Mouse (Mus musculus): ENCODE results near the gene Cyb5b. TPM values are rescaled to one million over a fixed set of nuclear protein-coding genes. Genes with fewer than 3 reads are reported as not detected.

Cyb5b gene
- polyA plus RNA-seq, 1 experiment from 2014 or later, result 116 TPM

GRCm38 (mm10) chr8:107137591-107137990 is 12.8 kb upstream of the Cyb5b start:
- no peak for ATAC-seq (replicated peaks)
- H3K4me1 ChIP-seq, result no peaks in the 10 kb centered on the region
- no peaks in the 10 kb centered on the region for H3K36me3 ChIP-seq (replicated peaks)
- no peak overlapping the region for H3K4me2 ChIP-seq
- 89% methylated on average over 6 of the region's 6 CpGs for WGBS
- H3K4me3 ChIP-seq, result no peak overlapping the region
- no peak overlapping the region for H3K27ac ChIP-seq
- no peaks in the 10 kb centered on the region for H3K27me3 ChIP-seq (replicated peaks)
- no peak overlapping the region for H3K9ac ChIP-seq
- no peaks in the 10 kb centered on the region for H3K9me3 ChIP-seq

GRCm38 (mm10) chr8:107138338-107138737 is 12.1 kb upstream of the Cyb5b start:
- H3K27me3 ChIP-seq (replicated peaks), result no peaks in the 10 kb centered on the region
- no peak overlapping the region for H3K27ac ChIP-seq
- H3K4me1 ChIP-seq, result no peaks in the 10 kb centered on the region
- H3K4me3 ChIP-seq, result no peak overlapping the region
- no peaks in the 10 kb centered on the region for H3K36me3 ChIP-seq (replicated peaks)
- no peaks in the 10 kb centered on the region for H3K9me3 ChIP-seq
- H3K4me2 ChIP-seq, result no peak overlapping the region
- H3K9ac ChIP-seq, result no peak overlapping the region
- ATAC-seq (replicated peaks), result no peak
- WGBS, result 93% methylated on average over 5 of the region's 5 CpGs

- Histone ChIP-seq H3K4me1 (no peaks in the 10 kb centered on the region), H3K9ac (no peak overlapping the region), H3K27me3 (replicated peaks) (no peaks in the 10 kb centered on the region), H3K4me2 (no peak overlapping the region), H3K9me3 (no peaks in the 10 kb centered on the region), H3K27ac (no peak overlapping the region), H3K36me3 (replicated peaks) (no peaks in the 10 kb centered on the region), H3K4me3 (no peak overlapping the region)
- WGBS, result 46% methylated on average over 13 of the region's 13 CpGs
- ATAC-seq (replicated peaks), result no peak
These were observed 10.6 kb upstream of the Cyb5b start for GRCm38 (mm10) chr8:107139704-107140470.

GRCm38 (mm10) chr8:107142539-107142938 is 7.9 kb upstream of the Cyb5b start:
- H3K9ac ChIP-seq, result no peak overlapping the region
- no peak overlapping the region for H3K4me3 ChIP-seq
- no peaks in the 10 kb centered on the region for H3K9me3 ChIP-seq
- ATAC-seq (replicated peaks), result no peak
- H3K4me2 ChIP-seq, result no peak overlapping the region
- no peaks in the 10 kb centered on the region for H3K4me1 ChIP-seq
- no peak overlapping the region for H3K27ac ChIP-seq
- no peaks in the 10 kb centered on the region for H3K27me3 ChIP-seq (replicated peaks)
- 89% methylated on average over 4 of the region's 4 CpGs for WGBS
- H3K36me3 ChIP-seq (replicated peaks), result no peaks in the 10 kb centered on the region

GRCm38 (mm10) chr8:107143501-107143900 is 6.9 kb upstream of the Cyb5b start:
- Histone ChIP-seq H3K9ac (no peak overlapping the region), H3K4me3 (no peak overlapping the region), H3K9me3 (no peaks in the 10 kb centered on the region), H3K4me2 (no peak overlapping the region), H3K36me3 (replicated peaks) (no peaks in the 10 kb centered on the region), H3K27me3 (replicated peaks) (no peaks in the 10 kb centered on the region), H3K4me1 (no peaks in the 10 kb centered on the region), H3K27ac (no peak overlapping the region)
- WGBS, result 51% methylated on average over 4 of the region's 4 CpGs
- no peak for ATAC-seq (replicated peaks)

- ATAC-seq (replicated peaks), result no peak
- no peaks in the 10 kb centered on the region for H3K27me3 ChIP-seq (replicated peaks)
These were observed 4.3 kb upstream of the Cyb5b start for GRCm38 (mm10) chr8:107146186-107146585.

GRCm38 (mm10) chr8:107148802-107149201 is 1.6 kb upstream of the Cyb5b start:
- peaks cover 12% of the 10 kb centered on the region for H3K4me1 ChIP-seq
- H3K9ac ChIP-seq, result no peak overlapping the region
- 84% methylated on average over 5 of the region's 5 CpGs for WGBS
- H3K9me3 ChIP-seq, result no peaks in the 10 kb centered on the region
- peaks cover 7% of the 10 kb centered on the region; the same call in 1 of the 2 replicates for H3K36me3 ChIP-seq (replicated peaks)
- H3K4me3 ChIP-seq, result no peak overlapping the region
- H3K27ac ChIP-seq, result no peak overlapping the region
- H3K27me3 ChIP-seq (replicated peaks), result no peaks in the 10 kb centered on the region
- no peak overlapping the region for H3K4me2 ChIP-seq
- no peak for ATAC-seq (replicated peaks)

More at GRCm38 (mm10) chr8:107146186-107146585, 4.3 kb upstream of the Cyb5b start:
- H3K4me3 ChIP-seq, result no peak overlapping the region
- no peaks in the 10 kb centered on the region for H3K36me3 ChIP-seq (replicated peaks)
- H3K4me2 ChIP-seq, result no peak overlapping the region
- H3K4me1 ChIP-seq, result peaks cover 7% of the 10 kb centered on the region
- no peak overlapping the region for H3K9ac ChIP-seq
- H3K9me3 ChIP-seq, result no peaks in the 10 kb centered on the region
- no peak overlapping the region for H3K27ac ChIP-seq

- peak overlapping the region; percentile 88 for H3K27ac ChIP-seq
These were observed 410 bp upstream of the Cyb5b start for GRCm38 (mm10) chr8:107150057-107150403.

GRCm38 (mm10) chr8:107151212-107151920 is 926 bp downstream of the Cyb5b start:
- no peak for ATAC-seq (replicated peaks)

More at GRCm38 (mm10) chr8:107150057-107150403, 410 bp upstream of the Cyb5b start:
- no peak; the same call in 1 of the 2 replicates for ATAC-seq (replicated peaks)
- H3K9me3 ChIP-seq, result no peaks in the 10 kb centered on the region
- no peaks in the 10 kb centered on the region for H3K27me3 ChIP-seq (replicated peaks)
- peak overlapping the region; percentile 92 for H3K4me3 ChIP-seq
- H3K9ac ChIP-seq, result peak overlapping the region; percentile 45; the same call in 1 of the 2 replicates
- peaks cover 10% of the 10 kb centered on the region; the same call in 1 of the 2 replicates for H3K36me3 ChIP-seq (replicated peaks)
- H3K4me2 ChIP-seq, result peak overlapping the region; percentile 80
- 22% methylated on average over 6 of the region's 6 CpGs for WGBS
- H3K4me1 ChIP-seq, result peaks cover 12% of the 10 kb centered on the region

GRCm38 (mm10) chr8:107153326-107154210 is 3.1 kb downstream of the Cyb5b start:
- no peaks in the 10 kb centered on the region for H3K27me3 ChIP-seq (replicated peaks)
- peaks cover 12% of the 10 kb centered on the region for H3K4me1 ChIP-seq
- 95% methylated on average over 14 of the region's 14 CpGs for WGBS
- H3K9me3 ChIP-seq, result no peaks in the 10 kb centered on the region
- no peak for ATAC-seq (replicated peaks)
- H3K4me2 ChIP-seq, result no peak overlapping the region
- no peak overlapping the region for H3K4me3 ChIP-seq
- H3K27ac ChIP-seq, result no peak overlapping the region
- no peak overlapping the region for H3K9ac ChIP-seq
- H3K36me3 ChIP-seq (replicated peaks), result peaks cover 10% of the 10 kb centered on the region; the same call in 1 of the 2 replicates

More at GRCm38 (mm10) chr8:107151212-107151920, 926 bp downstream of the Cyb5b start:
- H3K4me2 ChIP-seq, result peak overlapping the region; percentile 80
- H3K36me3 ChIP-seq (replicated peaks), result peaks cover 10% of the 10 kb centered on the region; the same call in 1 of the 2 replicates
- H3K9me3 ChIP-seq, result no peaks in the 10 kb centered on the region
- peaks cover 12% of the 10 kb centered on the region for H3K4me1 ChIP-seq
- peak overlapping the region; percentile 94 for H3K9ac ChIP-seq
- 78% methylated on average over 7 of the region's 7 CpGs for WGBS
- H3K27ac ChIP-seq, result no peak overlapping the region
- peak overlapping the region; percentile 92 for H3K4me3 ChIP-seq
- H3K27me3 ChIP-seq (replicated peaks), result no peaks in the 10 kb centered on the region

- ATAC-seq (replicated peaks), result no peak
- no peak overlapping the region for H3K27ac ChIP-seq
- no peak overlapping the region for H3K9ac ChIP-seq
- no peaks in the 10 kb centered on the region for H3K9me3 ChIP-seq
- no peak overlapping the region for H3K4me3 ChIP-seq
- no peaks in the 10 kb centered on the region for H3K4me1 ChIP-seq
- no peaks in the 10 kb centered on the region for H3K27me3 ChIP-seq (replicated peaks)
- peaks cover 10% of the 10 kb centered on the region; the same call in 1 of the 2 replicates for H3K36me3 ChIP-seq (replicated peaks)
- no peak overlapping the region for H3K4me2 ChIP-seq
These were observed 6.4 kb downstream of the Cyb5b start for GRCm38 (mm10) chr8:107156816-107157215.

- no peak overlapping the region for H3K4me2 ChIP-seq
- H3K27ac ChIP-seq, result no peak overlapping the region
- H3K4me1 ChIP-seq, result no peaks in the 10 kb centered on the region
- H3K4me3 ChIP-seq, result no peak overlapping the region
- no peak overlapping the region for H3K9ac ChIP-seq
- H3K9me3 ChIP-seq, result no peaks in the 10 kb centered on the region
- no peaks in the 10 kb centered on the region for H3K27me3 ChIP-seq (replicated peaks)
- H3K36me3 ChIP-seq (replicated peaks), result peaks cover 7% of the 10 kb centered on the region; the same call in 1 of the 2 replicates
- no peak for ATAC-seq (replicated peaks)
- WGBS, result 87% methylated on average over 1 of the region's 1 CpGs
These were observed 7.4 kb downstream of the Cyb5b start for GRCm38 (mm10) chr8:107157836-107158235.
